Mouse (Mus musculus): ENCODE measurements at regions not wholly inside any gene's neighbourhood (a gene's known extent, or its start where the extent isn't known, plus 50 kb on each side); places are given as distances from the start of the nearest gene placed in this dataset.

DNA sequence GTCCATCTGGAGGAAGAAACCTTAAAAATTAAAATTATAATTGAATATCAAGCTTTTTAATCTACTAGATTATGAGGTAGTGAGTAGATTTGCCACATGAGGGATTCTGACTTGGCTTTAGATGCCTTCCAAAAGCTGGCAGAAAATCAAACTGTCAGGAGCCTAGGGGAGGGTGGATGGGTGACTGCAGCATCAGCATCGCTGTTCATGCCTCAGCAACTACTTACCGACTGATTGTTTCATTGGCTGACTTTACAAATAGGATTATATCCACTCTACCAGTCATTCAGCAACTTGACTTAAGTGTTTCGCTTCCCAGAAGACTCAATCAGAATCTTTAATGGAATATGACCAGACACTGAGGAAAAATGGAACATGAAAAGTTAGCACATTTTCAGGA, 279.6 kb upstream of the Ell2 start:
- no peak for TF ChIP-seq TAL1 (conservative IDR thresholded peaks at IDR 0.05; ENCODE audit: low read depth, low read length)
- TF ChIP-seq CTCF (IDR thresholded peaks at IDR 0.05; ENCODE audit: low read depth, low read length): no peak
- TF ChIP-seq POLR2AphosphoS5 (IDR thresholded peaks at IDR 0.05; ENCODE audit: insufficient replicate concordance, low read depth, low read length): no peak
- no peak for TF ChIP-seq GATA1 (IDR thresholded peaks at IDR 0.05; ENCODE audit: borderline replicate concordance, low read length)
- no peak for TF ChIP-seq GATA2 (IDR thresholded peaks at IDR 0.05; ENCODE audit: borderline replicate concordance, low read depth, low read length)
